Mouse (Mus musculus): ENCODE measurements around the gene Hlx.

DNA sequence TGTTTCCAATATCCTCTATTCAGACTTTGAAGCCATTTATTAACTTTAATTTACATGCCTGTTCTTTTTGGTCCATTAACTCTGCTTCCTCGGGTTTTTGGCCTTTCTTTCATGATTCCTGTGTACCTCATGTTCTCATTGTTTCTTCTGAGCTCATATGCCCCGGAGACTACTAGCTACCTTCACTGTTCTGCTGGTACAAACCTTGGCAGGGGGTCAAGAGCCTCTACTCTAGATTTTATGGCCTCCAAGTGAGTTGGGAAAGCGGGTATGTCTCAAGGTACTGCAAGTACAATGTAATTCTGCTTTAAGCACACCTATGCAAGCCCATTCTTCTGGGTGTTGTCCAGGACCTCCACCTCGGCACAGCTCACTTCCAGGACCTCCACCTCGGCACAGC is 30.5 kb upstream of the Hlx start:
- no peak for TF ChIP-seq EP300 (optimal IDR thresholded peaks at IDR 0.05)
- no peak for TF ChIP-seq CTCF (IDR thresholded peaks at IDR 0.05; ENCODE audit: low read depth)
